Mouse (Mus musculus) leukemia stem cell, adult 10-12 weeks (primary cell): Measurements from ENCODE around the gene Sf3b2. TPM values are rescaled to one million over a fixed set of nuclear protein-coding genes. Genes with fewer than 3 reads are reported as not detected.

ENCODE experiments used
- polyA plus RNA-seq: library from polyadenylated mRNA; stranded (reverse); fragments of >175 nt; gene quantifications from 2 replicates; pipeline ENCODE4 v1.2.3, GENCODE M21; 2012; ENCODE audit warnings: low replicate concordance

The Sf3b2 gene
- 314 and 709 TPM in 2 replicates for polyA plus RNA-seq

GRCm38 (mm10) chr19:5294972-5295735 lies at the start of gene Sf3b2:
Sf3b2 (minus strand) TSS chr19:5295455.

GRCm38 (mm10) chr19:5335441-5335840 lies 40.2 kb upstream of the Sf3b2 start, which contains the start of gene Catsper1:
Catsper1 (plus strand) TSS chr19:5335741.

DNA sequence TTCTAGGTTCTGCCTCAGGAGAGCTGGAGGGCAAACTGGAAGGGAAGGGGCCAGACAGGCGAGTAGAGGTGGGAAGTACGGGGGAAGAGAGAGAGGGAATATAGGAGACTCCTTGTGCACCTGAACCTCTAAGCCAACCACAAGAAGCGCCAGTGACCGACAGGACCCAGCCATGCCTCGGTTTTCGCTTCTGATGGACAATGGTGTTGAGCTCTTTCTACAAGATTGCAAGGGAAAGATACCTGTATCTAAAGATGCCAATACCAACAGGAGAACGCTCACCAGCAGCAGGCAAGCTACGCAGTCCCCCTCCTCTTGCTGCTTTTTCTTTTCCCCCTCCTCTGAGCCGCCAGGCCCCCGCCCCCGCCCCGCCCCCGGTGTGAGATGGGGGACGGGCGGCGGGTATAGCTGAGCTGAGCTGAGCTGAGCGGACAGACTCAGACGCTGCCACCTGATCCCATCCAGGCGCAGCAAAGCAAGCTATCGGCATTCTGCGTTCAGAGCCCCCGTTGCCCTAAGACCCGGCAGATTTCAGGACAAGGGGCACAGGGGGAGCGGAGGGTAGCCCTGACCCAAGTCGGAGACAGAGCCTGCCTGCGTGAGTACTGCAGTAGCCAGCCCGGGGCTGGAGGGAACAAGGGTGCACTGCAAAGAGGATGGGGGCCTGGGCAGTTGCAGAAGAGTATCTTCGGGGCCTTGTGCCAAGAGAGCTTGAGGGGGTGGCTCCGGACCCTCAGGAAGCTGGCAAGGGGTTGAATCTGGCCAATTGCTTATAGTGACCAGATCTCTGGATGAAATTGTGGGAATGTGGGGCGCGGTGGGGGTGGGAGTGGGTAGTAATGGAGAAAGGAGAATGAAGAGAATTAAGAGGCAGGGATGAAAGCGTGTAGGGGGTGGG lies 2.9 kb upstream of the Sf3b2 start, which contains the start of gene Gal3st3:
Gene Gal3st3, plus strand, starts transcription at position 429 of the 898 bp plus-strand sequence.

GRCm38 (mm10) chr19:5272801-5273733 lies 22.2 kb downstream of the Sf3b2 start, which contains the start of gene Pacs1:
Pacs1 (minus strand) TSS chr19:5273119.

Other genes with a start within 250 kb of the Sf3b2 start
- 0.43 and 0.90 TPM in 2 replicates for gene Rin1, start 245.0 kb downstream of the Sf3b2 start, polyA plus RNA-seq
- 4.3 and 7.0 TPM in 2 replicates for gene Cd248, start 227.4 kb downstream of the Sf3b2 start, polyA plus RNA-seq
- 0.09 and 1.3 TPM in 2 replicates for gene Tmem151a, start 209.9 kb downstream of the Sf3b2 start, polyA plus RNA-seq
- 12.3 and 39.3 TPM in 2 replicates for gene Yif1a, start 206.9 kb downstream of the Sf3b2 start, polyA plus RNA-seq
- gene Cnih2, start 196.9 kb downstream of the Sf3b2 start, polyA plus RNA-seq, result 2.3 and 6.4 TPM in 2 replicates
- gene Rab1b, start 188.4 kb downstream of the Sf3b2 start, polyA plus RNA-seq, result 269 and 344 TPM in 2 replicates
- gene Klc2, start 176.9 kb downstream of the Sf3b2 start, polyA plus RNA-seq, result 18.0 and 32.6 TPM in 2 replicates
- 116 and 125 TPM in 2 replicates for gene Pacs1, start 22.3 kb downstream of the Sf3b2 start, polyA plus RNA-seq
- 0.16 and 0.23 TPM in 2 replicates for gene Gal3st3, start 2.9 kb upstream of the Sf3b2 start, polyA plus RNA-seq
- not detected in 2 replicates for gene Catsper1, start 40.3 kb upstream of the Sf3b2 start, polyA plus RNA-seq
- not detected in 2 replicates for gene Cst6, start 54.1 kb upstream of the Sf3b2 start, polyA plus RNA-seq
- 27.6 and 41.9 TPM in 2 replicates for gene Eif1ad, start 71.3 kb upstream of the Sf3b2 start, polyA plus RNA-seq
- 57.6 and 104 TPM in 2 replicates for gene Banf1, start 71.7 kb upstream of the Sf3b2 start, polyA plus RNA-seq
- gene Sart1, start 93.2 kb upstream of the Sf3b2 start, polyA plus RNA-seq, result 72.0 and 110 TPM in 2 replicates
- not detected in 2 replicates for gene Tsga10ip, start 107.1 kb upstream of the Sf3b2 start, polyA plus RNA-seq
- 179 and 311 TPM in 2 replicates for gene Drap1, start 129.5 kb upstream of the Sf3b2 start, polyA plus RNA-seq
- gene AI837181, start 129.7 kb upstream of the Sf3b2 start, polyA plus RNA-seq, result 69.5 and 77.3 TPM in 2 replicates
- gene Fosl1, start 152.1 kb upstream of the Sf3b2 start, polyA plus RNA-seq, result 22.9 and 39.9 TPM in 2 replicates
- 11.4 and 13.8 TPM in 2 replicates for gene Ccdc85b, start 162.4 kb upstream of the Sf3b2 start, polyA plus RNA-seq
- 11.1 and 197 TPM in 2 replicates for gene Fibp, start 165.2 kb upstream of the Sf3b2 start, polyA plus RNA-seq
- gene Ctsw, start 173.1 kb upstream of the Sf3b2 start, polyA plus RNA-seq, result 0.34 and 1.2 TPM in 2 replicates
- gene Efemp2, start 178.5 kb upstream of the Sf3b2 start, polyA plus RNA-seq, result 0.91 and 1.5 TPM in 2 replicates
- 58.4 and 60.0 TPM in 2 replicates for gene Mus81, start 192.9 kb upstream of the Sf3b2 start, polyA plus RNA-seq
- gene Cfl1, start 195.0 kb upstream of the Sf3b2 start, polyA plus RNA-seq, result 2,530 and 3,476 TPM in 2 replicates
- 0.35 and 0.47 TPM in 2 replicates for gene 1700020D05Rik, start 208.3 kb upstream of the Sf3b2 start, polyA plus RNA-seq
- 4.1 and 8.2 TPM in 2 replicates for gene Snx32, start 215.1 kb upstream of the Sf3b2 start, polyA plus RNA-seq